Mouse (Mus musculus): ENCODE results near the gene Klrd1.

DNA sequence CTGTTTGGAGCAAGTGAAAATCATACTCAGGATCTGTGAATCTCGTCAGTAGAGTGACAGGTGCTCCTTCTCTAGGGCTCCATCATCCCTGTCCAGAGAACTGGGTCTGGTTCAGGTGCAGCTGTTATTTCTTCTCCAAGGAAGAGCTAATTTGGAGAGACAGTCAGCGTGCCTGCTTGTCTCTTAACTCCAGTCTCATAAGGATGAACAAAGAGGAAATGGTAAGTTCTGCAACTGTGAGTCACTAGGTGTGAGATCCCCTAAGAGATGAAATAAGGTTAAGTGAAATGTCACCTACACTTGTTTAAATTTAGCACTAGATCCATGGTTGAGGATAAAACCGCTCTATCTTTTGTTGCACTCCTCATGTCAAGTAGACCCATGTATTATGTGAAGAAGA is 8.6 kb upstream of the Klrd1 start:
- TF ChIP-seq CTCF (IDR thresholded peaks at IDR 0.05; ENCODE audit: extremely low read depth, insufficient read depth, insufficient read length, insufficient replicate concordance) (no peak), POLR2A (IDR thresholded peaks at IDR 0.05; ENCODE audit: low read depth, low read length) (no peak)

Measured in spleen, adult 2 months (tissue).